Mouse (Mus musculus): Measurements from ENCODE around the gene Cdc42se1. TPM values are rescaled to one million over a fixed set of nuclear protein-coding genes. Genes with fewer than 3 reads are reported as not detected.

The Cdc42se1 gene
- polyA plus RNA-seq (2015; fragmentation: Nextera tagmentation; extraction: Ambion mirVana): 90.3 and 94.4 TPM in 2 replicates

DNA sequence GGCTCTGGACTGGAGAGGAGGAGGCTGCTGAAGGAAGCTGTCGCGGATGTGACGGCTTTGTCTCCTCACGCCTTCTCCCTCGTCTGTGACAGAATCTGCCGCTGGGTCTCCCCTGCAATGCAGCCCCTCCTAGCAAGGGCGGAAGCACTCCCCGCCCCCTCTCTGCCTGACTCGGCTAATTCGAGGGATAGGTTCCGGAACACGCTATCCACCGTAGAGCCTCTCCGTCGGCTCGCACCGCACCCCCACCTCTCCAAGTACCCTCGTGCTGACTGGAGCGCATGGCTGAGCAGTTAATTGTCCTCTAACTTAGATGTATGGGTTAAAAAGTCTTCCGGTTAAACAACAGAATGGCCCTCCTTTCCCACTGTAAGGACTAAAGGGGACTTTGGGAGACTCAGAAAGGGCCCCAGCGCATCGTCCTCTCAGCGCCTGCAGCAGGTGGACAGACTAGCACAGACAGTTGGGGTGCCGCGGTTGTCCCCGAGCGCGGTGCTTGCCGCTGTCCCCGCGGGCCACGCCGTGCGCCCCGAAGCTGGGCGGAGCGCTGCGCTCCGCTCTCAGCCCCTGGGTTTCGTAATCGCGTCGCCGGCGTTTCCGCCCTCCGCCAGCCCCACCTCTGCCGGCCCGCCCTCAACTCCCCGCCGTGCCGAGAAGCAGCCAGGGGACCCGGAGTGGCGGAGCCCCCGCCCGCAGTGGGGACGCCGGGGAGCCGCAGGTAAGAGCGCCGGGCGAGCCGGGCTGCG is at the start of gene Cdc42se1:
Gene Cdc42se1, plus strand, starts transcription at position 585 of the 746 bp plus-strand sequence.
- H3K4me1 ChIP-seq (ENCODE audit: insufficient read depth, low read length): peaks cover 41% of the 10 kb centered on the region
- peak; percentile 89 for ATAC-seq (ENCODE audit: low FRiP score, low TSS enrichment)
- peak within 1 kb of the TSS; percentile 98 for H3K27ac ChIP-seq (ENCODE audit: low read length)
- H3K4me2 ChIP-seq (replicated peaks; ENCODE audit: low read depth, low read length): peak within 1 kb of the TSS; percentile 88
- H3K27me3 ChIP-seq (ENCODE audit: insufficient read depth, low read length): no peaks in the 10 kb centered on the region
- peak within 1 kb of the TSS; percentile 97 for H3K9ac ChIP-seq (replicated peaks; ENCODE audit: low read length)
- H3K9me3 ChIP-seq (ENCODE audit: low read length): no peaks in the 10 kb centered on the region
- under 1% methylated on average over 64 of the region's 64 CpGs for WGBS
- H3K36me3 ChIP-seq (ENCODE audit: insufficient read depth, low read length): peaks cover 33% of the 10 kb centered on the region
- peak within 1 kb of the TSS; percentile 87 for H3K4me3 ChIP-seq (ENCODE audit: low read length)

GRCm38 (mm10) chr3:95178948-95179347 is 49.6 kb upstream of the Cdc42se1 start:
- H3K4me2 ChIP-seq (replicated peaks; ENCODE audit: low read depth, low read length): no peak overlapping the region
- no peak overlapping the region for H3K27ac ChIP-seq (ENCODE audit: low read length)
- peaks cover under 1% of the 10 kb centered on the region; the same call in 1 of the 2 replicates for H3K27me3 ChIP-seq (ENCODE audit: insufficient read depth, low read length)
- no peak overlapping the region for H3K4me3 ChIP-seq (ENCODE audit: low read length)
- no peak for ATAC-seq (ENCODE audit: low FRiP score, low TSS enrichment)
- WGBS: 92% methylated on average over 5 of the region's 5 CpGs
- peaks cover 2% of the 10 kb centered on the region; the same call in 1 of the 2 replicates for H3K4me1 ChIP-seq (ENCODE audit: insufficient read depth, low read length)
- 0 out of 2 replicates have a peak, but pooled peaks cover 2% of the 10 kb centered on the region for H3K36me3 ChIP-seq (ENCODE audit: insufficient read depth, low read length)
- H3K9ac ChIP-seq (replicated peaks; ENCODE audit: low read length): no peak overlapping the region
- no peaks in the 10 kb centered on the region for H3K9me3 ChIP-seq (ENCODE audit: low read length)

- Histone ChIP-seq H3K4me1 (ENCODE audit: insufficient read depth, low read length) (no peaks in the 10 kb centered on the region), H3K4me3 (ENCODE audit: low read length) (no peak overlapping the region), H3K9ac (replicated peaks; ENCODE audit: low read length) (no peak overlapping the region), H3K9me3 (ENCODE audit: low read length) (no peaks in the 10 kb centered on the region), H3K4me2 (replicated peaks; ENCODE audit: low read depth, low read length) (no peak overlapping the region), H3K27ac (ENCODE audit: low read length) (no peak overlapping the region), H3K36me3 (ENCODE audit: insufficient read depth, low read length) (peaks cover 11% of the 10 kb centered on the region; the same call in 1 of the 2 replicates), H3K27me3 (ENCODE audit: insufficient read depth, low read length) (no peaks in the 10 kb centered on the region; the same call in 1 of the 2 replicates)
- ATAC-seq (ENCODE audit: low FRiP score, low TSS enrichment): no peak
- 47% methylated on average over 3 of the region's 3 CpGs for WGBS
Observed at GRCm38 (mm10) chr3:95179890-95180289, 48.6 kb upstream of the Cdc42se1 start.

DNA sequence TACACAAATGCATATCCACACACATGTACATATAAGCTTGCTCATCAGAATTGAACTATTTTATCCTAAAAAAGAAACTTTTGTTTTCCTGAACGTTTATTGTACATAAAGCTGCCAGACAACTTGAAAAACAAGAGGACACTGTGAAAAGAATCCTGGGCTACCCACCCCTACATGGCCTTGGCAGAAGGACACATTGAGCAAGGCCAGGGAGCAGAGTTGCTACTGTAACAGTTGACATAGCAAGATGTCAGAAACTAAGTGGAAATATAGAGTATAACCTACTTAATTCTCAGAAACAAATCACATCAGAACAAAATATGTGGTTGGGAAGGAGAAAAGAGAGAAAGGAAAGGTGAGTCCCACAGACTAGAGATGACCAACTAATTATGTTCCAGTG is 46.7 kb upstream of the Cdc42se1 start:
- H3K27ac ChIP-seq (ENCODE audit: low read length): no peak overlapping the region
- H3K27me3 ChIP-seq (ENCODE audit: insufficient read depth, low read length): no peaks in the 10 kb centered on the region
- no peaks in the 10 kb centered on the region for H3K4me1 ChIP-seq (ENCODE audit: insufficient read depth, low read length)
- no peak for ATAC-seq (ENCODE audit: low FRiP score, low TSS enrichment)
- WGBS: 69% methylated on average over 1 of the region's 1 CpGs
- no peak overlapping the region for H3K4me2 ChIP-seq (replicated peaks; ENCODE audit: low read depth, low read length)
- H3K9ac ChIP-seq (replicated peaks; ENCODE audit: low read length): no peak overlapping the region
- H3K4me3 ChIP-seq (ENCODE audit: low read length): no peak overlapping the region
- no peaks in the 10 kb centered on the region for H3K9me3 ChIP-seq (ENCODE audit: low read length)
- peaks cover 21% of the 10 kb centered on the region for H3K36me3 ChIP-seq (ENCODE audit: insufficient read depth, low read length)

DNA sequence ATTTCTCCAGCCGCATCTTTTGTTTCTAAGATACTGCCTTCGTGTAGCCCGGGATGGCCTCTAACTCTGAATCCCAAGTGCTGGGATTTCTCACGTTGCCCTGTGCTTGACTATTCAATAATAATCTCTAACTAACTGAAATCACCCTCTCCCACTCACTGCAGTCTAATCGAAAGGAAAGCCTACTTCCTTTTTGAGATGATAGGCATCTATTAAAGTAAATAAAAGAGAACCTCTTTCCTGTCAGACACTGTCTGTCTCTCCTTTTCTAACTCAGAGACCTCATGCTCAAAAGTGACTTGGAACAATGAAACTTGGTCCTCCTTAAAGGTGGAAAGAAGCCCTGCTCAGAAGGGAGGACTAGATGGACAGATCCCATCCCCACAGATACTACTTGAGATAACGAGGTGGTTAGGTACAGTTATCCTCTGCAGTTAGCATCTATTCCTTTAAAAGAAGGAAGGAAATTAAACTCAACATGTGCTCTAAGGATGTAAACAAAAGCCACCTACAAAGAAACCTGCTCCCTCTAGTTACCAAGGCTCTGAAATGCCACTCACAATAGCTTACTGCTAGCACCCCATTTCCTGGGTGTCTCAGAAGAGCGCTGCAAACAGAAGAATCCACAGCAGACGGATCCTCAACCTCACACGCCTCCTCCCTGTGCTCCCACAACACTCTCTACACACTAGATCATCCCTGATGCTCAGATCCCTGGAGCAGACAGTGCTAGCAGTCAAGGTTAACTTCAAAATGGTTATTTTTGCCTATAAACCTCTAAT is 43.5 kb upstream of the Cdc42se1 start:
- no peaks in the 10 kb centered on the region for H3K4me1 ChIP-seq (ENCODE audit: insufficient read depth, low read length)
- H3K27me3 ChIP-seq (ENCODE audit: insufficient read depth, low read length): no peaks in the 10 kb centered on the region
- no peak for ATAC-seq (ENCODE audit: low FRiP score, low TSS enrichment)
- 87% methylated on average over 9 of the region's 9 CpGs for WGBS
- peaks cover 47% of the 10 kb centered on the region for H3K36me3 ChIP-seq (ENCODE audit: insufficient read depth, low read length)
- H3K9ac ChIP-seq (replicated peaks; ENCODE audit: low read length): no peak overlapping the region
- no peak overlapping the region for H3K4me2 ChIP-seq (replicated peaks; ENCODE audit: low read depth, low read length)
- H3K9me3 ChIP-seq (ENCODE audit: low read length): no peaks in the 10 kb centered on the region
- H3K4me3 ChIP-seq (ENCODE audit: low read length): no peak overlapping the region
- no peak overlapping the region for H3K27ac ChIP-seq (ENCODE audit: low read length)

DNA sequence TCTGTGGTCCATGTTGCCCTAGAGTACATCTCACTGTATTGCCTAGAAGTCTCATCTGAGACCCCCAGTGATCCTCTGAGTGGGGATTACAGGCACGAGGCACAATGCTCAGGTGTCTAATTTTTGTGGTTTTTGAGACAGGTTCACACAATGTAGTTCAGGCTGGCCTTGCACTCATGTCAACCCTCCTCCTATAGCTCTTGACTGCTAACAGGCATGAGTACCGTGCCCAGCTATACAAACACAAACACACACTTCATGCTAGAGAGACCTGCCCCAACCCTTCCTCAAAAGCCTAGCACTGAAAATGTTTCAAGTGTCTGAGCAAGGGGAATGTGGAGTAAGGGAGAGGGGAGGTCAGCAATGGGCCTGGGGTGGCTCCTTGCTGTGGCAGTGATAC is 42.4 kb upstream of the Cdc42se1 start:
- WGBS: 87% methylated on average over 2 of the region's 2 CpGs
- H3K36me3 ChIP-seq (ENCODE audit: insufficient read depth, low read length): peaks cover 55% of the 10 kb centered on the region
- H3K27me3 ChIP-seq (ENCODE audit: insufficient read depth, low read length): no peaks in the 10 kb centered on the region
- no peak for ATAC-seq (ENCODE audit: low FRiP score, low TSS enrichment)
- H3K9me3 ChIP-seq (ENCODE audit: low read length): no peaks in the 10 kb centered on the region
- H3K9ac ChIP-seq (replicated peaks; ENCODE audit: low read length): no peak overlapping the region
- H3K4me2 ChIP-seq (replicated peaks; ENCODE audit: low read depth, low read length): no peak overlapping the region
- no peaks in the 10 kb centered on the region for H3K4me1 ChIP-seq (ENCODE audit: insufficient read depth, low read length)
- H3K27ac ChIP-seq (ENCODE audit: low read length): no peak overlapping the region
- no peak overlapping the region for H3K4me3 ChIP-seq (ENCODE audit: low read length)

DNA sequence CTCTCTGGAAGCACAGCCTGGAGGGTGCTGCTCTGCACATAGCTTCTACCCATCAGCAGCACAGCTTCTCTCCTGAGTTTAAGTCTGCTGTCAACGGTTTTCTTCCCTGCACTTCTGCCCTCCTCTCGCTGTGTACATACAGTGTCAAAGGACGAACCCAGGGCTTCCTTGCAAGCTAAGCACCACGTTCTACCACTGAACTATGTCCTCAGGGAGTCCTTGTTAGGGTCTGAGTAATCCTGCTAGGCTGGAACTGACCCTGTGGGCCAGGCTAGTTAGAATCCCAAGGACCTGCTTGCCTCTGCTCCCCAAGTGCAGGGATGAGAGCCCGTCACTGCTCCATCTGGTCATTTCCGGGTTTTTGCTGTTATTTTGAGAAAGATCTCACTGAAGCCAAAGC is 41.6 kb upstream of the Cdc42se1 start:
- no peaks in the 10 kb centered on the region for H3K4me1 ChIP-seq (ENCODE audit: insufficient read depth, low read length)

GRCm38 (mm10) chr3:95194721-95195135 is 33.8 kb upstream of the Cdc42se1 start:
- no peaks in the 10 kb centered on the region for H3K4me1 ChIP-seq (ENCODE audit: insufficient read depth, low read length)
- 84% methylated on average over 6 of the region's 6 CpGs for WGBS
- no peak overlapping the region for H3K9ac ChIP-seq (replicated peaks; ENCODE audit: low read length)
- H3K9me3 ChIP-seq (ENCODE audit: low read length): no peaks in the 10 kb centered on the region
- H3K36me3 ChIP-seq (ENCODE audit: insufficient read depth, low read length): peaks cover 59% of the 10 kb centered on the region
- no peak overlapping the region for H3K27ac ChIP-seq (ENCODE audit: low read length)
- H3K4me2 ChIP-seq (replicated peaks; ENCODE audit: low read depth, low read length): no peak overlapping the region
- ATAC-seq (ENCODE audit: low FRiP score, low TSS enrichment): no peak
- H3K27me3 ChIP-seq (ENCODE audit: insufficient read depth, low read length): no peaks in the 10 kb centered on the region
- no peak overlapping the region for H3K4me3 ChIP-seq (ENCODE audit: low read length)

More for the DNA sequence above, 41.6 kb upstream of the Cdc42se1 start:
- Histone ChIP-seq H3K9ac (replicated peaks; ENCODE audit: low read length) (no peak overlapping the region), H3K36me3 (ENCODE audit: insufficient read depth, low read length) (peaks cover 55% of the 10 kb centered on the region), H3K9me3 (ENCODE audit: low read length) (no peaks in the 10 kb centered on the region), H3K27me3 (ENCODE audit: insufficient read depth, low read length) (no peaks in the 10 kb centered on the region), H3K27ac (ENCODE audit: low read length) (no peak overlapping the region), H3K4me3 (ENCODE audit: low read length) (no peak overlapping the region), H3K4me2 (replicated peaks; ENCODE audit: low read depth, low read length) (no peak overlapping the region)
- no peak for ATAC-seq (ENCODE audit: low FRiP score, low TSS enrichment)
- whole genome bisulfite sequencing: 90% methylated on average over 6 of the region's 6 CpGs

- no peaks in the 10 kb centered on the region for H3K27me3 ChIP-seq (ENCODE audit: insufficient read depth, low read length)
- no peak overlapping the region for H3K4me3 ChIP-seq (ENCODE audit: low read length)
- H3K9ac ChIP-seq (replicated peaks; ENCODE audit: low read length): no peak overlapping the region
- H3K4me2 ChIP-seq (replicated peaks; ENCODE audit: low read depth, low read length): no peak overlapping the region
- WGBS: 83% methylated on average over 2 of the region's 2 CpGs
- H3K4me1 ChIP-seq (ENCODE audit: insufficient read depth, low read length): no peaks in the 10 kb centered on the region
- no peak for ATAC-seq (ENCODE audit: low FRiP score, low TSS enrichment)
- H3K36me3 ChIP-seq (ENCODE audit: insufficient read depth, low read length): peaks cover 50% of the 10 kb centered on the region
- H3K27ac ChIP-seq (ENCODE audit: low read length): no peak overlapping the region
- no peaks in the 10 kb centered on the region for H3K9me3 ChIP-seq (ENCODE audit: low read length)
Observed at GRCm38 (mm10) chr3:95195772-95196171, 32.8 kb upstream of the Cdc42se1 start.

- no peak for ATAC-seq (ENCODE audit: low FRiP score, low TSS enrichment)
- Histone ChIP-seq H3K4me3 (ENCODE audit: low read length) (no peak overlapping the region), H3K9ac (replicated peaks; ENCODE audit: low read length) (no peak overlapping the region), H3K36me3 (ENCODE audit: insufficient read depth, low read length) (peaks cover 67% of the 10 kb centered on the region), H3K4me2 (replicated peaks; ENCODE audit: low read depth, low read length) (no peak overlapping the region), H3K27ac (ENCODE audit: low read length) (no peak overlapping the region), H3K9me3 (ENCODE audit: low read length) (no peaks in the 10 kb centered on the region), H3K27me3 (ENCODE audit: insufficient read depth, low read length) (no peaks in the 10 kb centered on the region), H3K4me1 (ENCODE audit: insufficient read depth, low read length) (no peaks in the 10 kb centered on the region)
- 83% methylated on average over 1 of the region's 1 CpGs for WGBS
Observed at GRCm38 (mm10) chr3:95199101-95199500, 29.4 kb upstream of the Cdc42se1 start.

All from kidney, embryonic 16.5 days (tissue).